Mouse (Mus musculus) urinary bladder, postnatal 10 days (tissue): Measurements from ENCODE around the gene Mettl8.

Experiments
- DNase-seq: peaks from one replicate; pipeline ENCODE4 v3.0.0; 2022; ENCODE audit warnings: low spot score

Mettl8 gene

DNA sequence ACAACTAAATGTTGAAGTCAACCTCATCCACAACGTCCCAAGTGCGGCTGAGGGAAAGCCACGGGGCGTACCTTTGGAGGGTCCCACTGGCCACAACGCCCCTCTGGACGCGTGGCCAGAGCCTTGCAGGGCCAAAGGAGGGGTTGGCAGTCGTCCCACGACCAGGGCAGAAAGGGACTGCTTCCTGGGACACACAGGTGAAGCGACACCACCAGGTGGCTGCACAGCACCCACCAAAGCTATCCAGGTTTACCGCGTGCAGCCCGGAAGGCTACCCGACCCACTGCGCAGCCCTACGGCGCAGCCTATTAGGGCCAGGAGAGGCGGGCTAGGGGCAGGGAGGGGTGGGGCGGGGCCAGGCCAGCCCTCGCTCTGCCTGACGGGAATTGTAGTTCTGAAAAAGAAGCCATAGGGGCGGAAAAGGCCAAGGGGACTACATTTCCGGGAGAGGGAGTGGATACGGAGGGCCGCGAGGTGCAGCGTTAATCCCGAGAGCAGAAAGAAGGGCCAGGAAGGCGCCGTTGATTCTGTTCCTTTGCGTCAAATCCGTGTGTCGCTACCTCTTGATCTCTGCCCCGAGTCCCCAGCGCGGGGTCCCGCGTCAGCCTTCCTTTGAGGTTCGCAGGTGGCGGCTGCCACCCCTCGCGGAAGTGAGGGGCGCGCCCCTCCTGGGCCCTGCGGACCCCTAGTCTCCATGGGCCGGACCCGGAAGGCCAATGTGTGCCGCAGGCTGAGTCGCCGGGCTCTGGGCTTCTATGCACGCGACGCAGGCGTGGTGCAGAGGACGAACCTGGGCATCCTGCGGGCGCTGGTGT, at the start of gene Mettl8, which contains the start of gene Dcaf17:
Gene Mettl8 (minus strand): TSS at position 284 of the 815 bp plus-strand sequence.
Gene Dcaf17 (plus strand): TSS at position 29 of the 815 bp plus-strand sequence.
- DNase-seq, result peak; percentile 60

DNA sequence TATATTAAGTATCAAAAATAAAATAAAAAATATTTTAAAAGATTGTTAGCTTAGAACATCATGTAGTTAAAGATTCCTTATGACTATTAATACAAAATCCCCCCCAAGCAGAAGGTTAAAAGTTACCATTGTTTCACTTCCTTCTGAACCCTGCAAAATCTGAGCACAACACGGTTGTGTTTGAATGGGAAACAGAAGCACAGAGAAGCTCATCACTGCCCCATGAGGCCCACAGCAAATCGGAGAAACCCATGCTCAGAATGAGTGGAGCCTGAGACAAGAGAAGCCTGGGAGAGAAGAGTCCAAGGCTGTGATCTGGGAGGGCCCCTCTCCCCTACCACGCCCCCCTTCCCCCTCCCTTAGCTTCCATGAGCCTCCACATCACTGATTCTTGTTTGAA, 49.3 kb upstream of the Mettl8 start:
- DNase-seq, result no peak

- no peak for DNase-seq
Observed at GRCm38 (mm10) chr2:71103292-71103680, 47.9 kb upstream of the Mettl8 start.

- DNase-seq, result no peak
Observed at GRCm38 (mm10) chr2:71102621-71103291, 47.4 kb upstream of the Mettl8 start.

DNA sequence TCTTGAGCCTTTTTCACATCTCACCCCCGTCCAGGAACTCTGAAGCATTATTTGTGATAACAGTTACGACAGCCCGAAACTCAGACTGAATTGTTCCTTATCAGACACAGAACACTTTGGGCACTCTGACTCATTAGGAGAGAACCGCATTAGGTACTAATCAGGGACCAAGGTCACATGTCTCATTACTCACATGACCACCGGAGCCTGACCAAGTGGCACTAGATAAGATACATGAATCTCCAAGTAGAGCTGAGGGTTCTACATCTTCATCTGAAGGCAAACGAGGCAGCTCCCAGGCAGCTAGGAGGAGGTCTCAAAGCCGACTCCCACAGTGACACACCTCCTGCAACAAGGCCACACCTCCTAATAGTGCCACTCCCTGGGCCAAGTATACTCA, 40.8 kb upstream of the Mettl8 start:
- DNase-seq, result no peak

GRCm38 (mm10) chr2:71090660-71091445, 35.5 kb upstream of the Mettl8 start:
- no peak for DNase-seq

DNA sequence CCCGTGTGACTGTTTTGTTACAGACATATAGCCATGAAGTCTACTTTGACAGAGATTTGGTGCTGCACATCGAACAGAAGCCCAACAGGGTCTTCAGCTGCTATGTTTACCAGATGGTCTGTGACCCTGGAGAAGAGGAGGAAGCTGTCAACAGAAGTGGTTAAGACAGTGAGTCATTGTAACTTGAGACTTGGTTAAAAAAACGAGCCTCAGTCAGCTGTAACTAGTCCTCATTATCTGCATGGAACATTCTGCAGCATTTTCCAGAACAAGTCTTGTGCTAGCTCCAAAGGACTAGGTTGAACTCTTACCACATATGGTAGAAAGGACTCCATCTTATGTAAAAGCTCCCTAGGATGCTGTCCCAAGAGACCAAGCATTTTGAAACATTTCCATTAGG, 34.4 kb upstream of the Mettl8 start:
- no peak for DNase-seq

DNA sequence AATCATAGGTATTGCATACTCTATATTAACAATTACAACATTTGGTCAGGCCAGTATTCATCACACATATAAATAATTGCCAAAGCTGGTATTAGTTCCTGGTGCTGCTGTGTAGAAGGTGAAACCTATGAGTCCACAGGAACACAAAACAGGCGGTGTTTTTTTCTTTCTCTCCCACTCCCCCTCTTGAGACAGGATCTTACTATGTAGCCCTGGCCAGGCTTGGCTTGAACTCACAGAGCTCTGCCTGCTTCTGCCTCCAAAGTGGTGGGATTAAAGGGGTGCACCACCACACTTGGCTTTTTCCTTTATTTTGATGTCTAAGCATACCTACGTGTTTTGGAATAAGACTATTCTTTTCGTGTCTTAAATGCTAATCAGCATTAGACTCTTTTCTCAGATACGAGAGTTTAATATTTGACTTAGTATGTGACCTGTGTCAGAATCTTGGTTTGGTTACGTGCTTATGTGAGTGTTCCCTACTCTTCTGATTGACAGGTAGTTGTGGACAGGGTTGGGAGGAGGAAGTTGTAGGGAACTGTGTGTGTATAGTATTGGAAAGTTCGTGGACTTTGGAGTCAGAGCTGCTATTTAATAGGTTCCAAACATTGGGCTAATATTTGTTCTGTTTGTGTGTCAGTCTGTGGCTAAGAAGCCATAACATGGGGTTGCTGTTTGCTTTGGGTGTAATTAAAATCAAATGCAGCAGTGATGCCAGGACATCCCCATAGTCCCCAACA, 28.2 kb upstream of the Mettl8 start:
- no peak for DNase-seq

DNA sequence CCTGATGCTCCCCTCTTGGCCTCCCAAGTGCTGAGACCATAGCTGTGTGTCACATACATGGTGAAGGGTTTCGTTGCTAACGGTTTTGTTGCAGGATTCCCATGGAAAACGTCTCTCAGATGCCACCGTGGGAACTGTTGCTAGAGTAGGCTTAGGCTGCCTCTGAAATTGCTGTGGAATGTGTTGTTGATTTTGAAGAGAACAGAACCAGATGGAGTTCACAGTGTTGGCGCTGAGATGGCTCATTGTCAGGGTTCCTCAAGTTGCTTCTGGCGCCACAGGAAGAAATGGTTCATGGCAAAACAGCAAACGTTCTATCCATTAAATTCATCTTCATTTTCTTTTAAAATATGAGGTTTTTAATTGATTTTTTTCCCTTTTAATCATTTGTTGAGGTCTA, 27.0 kb upstream of the Mettl8 start:
- no peak for DNase-seq

DNA sequence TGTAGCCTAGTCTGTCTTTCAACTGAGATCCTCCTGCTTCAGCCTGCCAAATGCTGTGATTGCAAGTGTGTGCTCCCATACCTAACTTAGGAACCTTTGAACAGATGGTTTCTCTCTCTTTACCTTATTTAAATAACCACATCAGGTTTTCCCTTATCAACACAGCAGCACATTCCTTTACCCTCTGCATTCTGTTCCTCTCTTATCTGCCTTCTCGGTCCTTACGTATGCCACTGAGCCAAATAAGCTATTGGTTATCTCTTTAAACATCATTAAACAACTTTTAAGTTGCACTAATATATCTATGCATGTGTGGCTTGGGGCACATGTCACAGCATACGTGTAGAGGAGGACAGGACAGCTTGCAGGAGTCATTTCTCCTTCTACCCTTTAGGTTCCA, 18.4 kb upstream of the Mettl8 start:
- DNase-seq, result no peak

- DNase-seq, result no peak
Observed at GRCm38 (mm10) chr2:71073330-71073729, 17.9 kb upstream of the Mettl8 start.

DNA sequence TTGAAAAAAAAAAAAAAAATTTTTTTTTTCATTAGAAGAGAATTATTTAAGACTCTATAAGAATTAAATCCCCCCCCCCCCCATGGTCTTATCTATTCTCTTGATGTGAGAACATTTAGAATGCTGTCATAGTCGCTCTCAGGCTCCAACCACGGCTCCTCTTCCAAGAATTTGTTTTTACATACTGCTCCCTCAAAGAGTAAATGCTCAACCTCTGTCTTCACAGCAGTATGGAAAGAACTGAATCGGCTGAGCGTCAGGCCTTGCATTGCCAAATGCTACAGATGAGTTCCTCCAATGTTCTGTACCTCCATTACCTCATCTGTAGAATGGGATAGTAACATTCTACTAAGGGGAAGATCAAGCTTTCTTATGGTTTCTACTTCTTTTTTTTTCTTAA, 16.2 kb upstream of the Mettl8 start:
- no peak for DNase-seq

GRCm38 (mm10) chr2:71056115-71056835, 892 bp upstream of the Mettl8 start:
- DNase-seq, result no peak

- DNase-seq, result no peak
Observed at GRCm38 (mm10) chr2:71054716-71055115, 667 bp downstream of the Mettl8 start.

- no peak for DNase-seq
Observed at GRCm38 (mm10) chr2:71050511-71050910, 4.9 kb downstream of the Mettl8 start.

GRCm38 (mm10) chr2:71048896-71049295, 6.5 kb downstream of the Mettl8 start:
- DNase-seq, result no peak

DNA sequence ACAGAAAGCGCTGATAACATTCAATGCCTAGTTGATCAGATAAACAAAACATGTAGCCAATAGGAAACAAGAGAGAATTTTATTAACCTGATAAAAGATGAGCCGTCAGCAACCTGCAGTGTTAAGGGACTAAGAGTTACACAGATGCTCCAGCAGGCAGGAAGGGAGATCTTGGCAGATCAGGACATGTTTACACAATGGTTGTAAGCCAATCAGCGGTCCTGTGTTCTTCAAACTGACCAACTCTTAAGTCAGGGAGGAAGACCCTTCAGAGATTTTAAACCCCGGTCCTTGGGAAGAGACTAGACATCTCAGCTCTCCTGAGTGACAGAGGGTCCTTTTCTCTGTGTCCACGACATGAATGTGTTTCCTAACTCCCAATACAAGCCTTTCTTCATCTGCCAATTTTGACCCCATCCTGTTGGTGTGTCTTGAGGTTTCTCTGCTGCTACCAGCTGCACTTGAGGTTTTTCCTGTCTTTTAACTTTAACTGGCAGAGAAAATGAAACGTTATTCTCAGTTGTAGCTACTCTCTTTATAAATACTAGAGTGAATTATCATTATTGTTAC, 8.5 kb downstream of the Mettl8 start:
- DNase-seq, result no peak

- no peak for DNase-seq
Observed at GRCm38 (mm10) chr2:71046151-71046550, 9.2 kb downstream of the Mettl8 start.

- peak; percentile 26 for DNase-seq
Observed at GRCm38 (mm10) chr2:71039522-71040121, 15.8 kb downstream of the Mettl8 start.

DNA sequence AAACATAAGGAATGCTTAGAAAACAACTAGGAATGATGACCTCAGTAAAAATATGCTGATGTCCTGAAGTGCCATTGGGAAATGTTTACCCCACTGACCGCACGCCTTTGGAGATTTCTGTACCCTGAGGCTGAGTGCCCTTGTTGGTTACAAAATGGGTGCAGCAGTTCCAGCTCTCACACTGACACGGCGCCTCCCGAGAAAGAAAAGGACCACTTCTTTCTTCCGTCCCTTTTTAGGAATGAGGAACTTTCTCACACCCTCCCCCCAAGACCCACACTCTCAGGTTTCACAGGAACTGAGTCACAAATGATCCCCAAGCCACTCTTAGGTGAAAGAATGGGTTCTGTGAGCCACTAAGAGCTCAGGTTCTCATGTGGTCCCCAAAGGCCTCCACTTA, 17.9 kb downstream of the Mettl8 start:
- no peak for DNase-seq

DNA sequence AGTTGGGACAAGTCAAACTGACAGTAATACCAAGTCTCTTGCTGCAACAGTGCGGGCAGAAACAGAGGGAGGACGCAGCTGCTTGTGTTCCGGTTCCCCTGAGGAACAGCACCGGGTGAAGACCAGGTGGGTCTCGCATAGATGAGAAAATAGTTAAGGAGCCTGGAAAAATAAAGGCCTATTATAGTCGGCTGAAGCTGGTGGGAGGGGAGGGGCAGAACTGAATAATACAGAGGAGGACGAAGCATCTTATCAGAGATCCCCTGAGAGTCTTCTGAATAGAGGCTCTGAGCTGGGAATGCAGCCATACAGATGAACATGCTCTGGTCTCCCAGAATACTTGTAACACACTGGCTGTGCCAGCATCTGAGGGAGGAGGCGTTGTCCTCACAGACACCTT, 21.4 kb downstream of the Mettl8 start:
- no peak for DNase-seq
